Mouse (Mus musculus) heart, adult 2 months (tissue): ENCODE measurements at regions not wholly inside any gene's neighbourhood (a gene's known extent, or its start where the extent isn't known, plus 50 kb on each side); places are given as distances from the start of the nearest gene placed in this dataset.

Experiments used
- EP300 ChIP-seq: fragments of 200-500 bp; IDR thresholded peaks from 2 replicates; pipeline ENCODE4 v1.6.1; 2011; ENCODE audit warnings: low read depth, low read length, control low read depth; ENCODE audit not compliant: insufficient read depth
- POLR2A ChIP-seq: fragments of 200-500 bp; IDR thresholded peaks from 2 replicates; pipeline ENCODE4 v1.6.1; 2011; ENCODE audit warnings: mild to moderate bottlenecking, low read depth, low read length, control low read depth; ENCODE audit not compliant: insufficient read depth

DNA sequence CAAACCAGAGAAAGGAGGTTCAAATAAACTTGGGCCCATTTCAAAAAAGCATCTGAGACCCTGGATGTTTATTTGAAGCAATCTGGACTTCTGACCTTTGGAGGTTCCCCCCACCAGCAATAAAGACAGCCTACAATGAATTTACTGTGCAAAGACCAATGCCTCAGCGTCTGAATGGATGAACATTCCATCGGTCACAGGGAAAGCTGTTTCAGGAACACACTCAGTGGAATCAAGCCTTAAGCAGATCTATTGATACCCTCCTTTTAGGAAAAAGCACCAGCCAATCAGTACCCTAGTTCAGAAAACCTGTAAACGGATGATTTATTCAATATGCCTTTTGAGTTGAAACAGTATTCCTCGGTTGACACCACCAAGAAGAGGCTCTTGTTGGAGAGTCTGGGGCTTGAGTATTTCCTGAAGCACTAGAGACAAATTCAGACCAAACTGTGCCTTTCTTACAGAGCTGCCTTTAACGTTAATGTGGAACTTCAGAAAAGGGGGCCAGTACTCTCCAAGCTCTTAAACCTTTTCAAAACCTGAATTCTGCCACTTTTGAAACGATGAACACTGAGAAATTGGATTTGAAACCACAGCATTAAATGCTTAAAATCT lies 148.1 kb downstream of the Alx1 start:
- TF ChIP-seq POLR2A (no peak), EP300 (no peak)
